Mouse (Mus musculus) CH12.LX (cell line): ENCODE data around the gene Ubtd2. TPM values are rescaled to one million over a fixed set of nuclear protein-coding genes. Genes with fewer than 3 reads are reported as not detected.

ENCODE experiments used
- DNase-seq: peaks from one replicate; pipeline ENCODE4 v3.0.0-alpha.2; 2013; ENCODE audit errors: extremely low read depth
- H3K27ac ChIP-seq: 2 replicates; pipeline ENCODE4 v1.5.1; 2012; ENCODE audit warnings: low read depth, mild to moderate bottlenecking, control low read depth, moderate library complexity; ENCODE audit not compliant: insufficient read depth
- H3K27me3 ChIP-seq: replicated peaks from 2 replicates; pipeline ENCODE3; 2012; ENCODE audit warnings: inconsistent platforms
- H3K36me3 ChIP-seq, 2 experiments: replicated peaks in 1 of 2; 2 replicates each; pipeline versions ENCODE3 to v1.6.1; 2012; ENCODE audit warnings: inconsistent platforms in 1 of 2, low read length in 1 of 2, mild to moderate bottlenecking in 1 of 2, mixed read lengths in 1 of 2, moderate library complexity in 1 of 2; ENCODE audit not compliant: control insufficient read depth in 1 of 2, insufficient read depth in 1 of 2
- H3K4me1 ChIP-seq, 2 experiments: 2 replicates each; pipeline ENCODE4 v1.6.1; 2012; ENCODE audit warnings: inconsistent platforms in 1 of 2, moderate library complexity in 1 of 2; ENCODE audit not compliant: insufficient read depth in 2 of 2, control insufficient read depth in 1 of 2
- H3K4me2 ChIP-seq: 2 replicates; pipeline ENCODE4 v1.6.1; 2012; ENCODE audit warnings: low read depth, mild to moderate bottlenecking, control low read depth; ENCODE audit not compliant: poor library complexity, insufficient read depth, severe bottlenecking
- H3K4me3 ChIP-seq, 3 experiments: fragments of 150-350 bp in 1 of 3; sonication (generic) in 1 of 3; replicated peaks in 1 of 3; 2 replicates each; pipeline versions ENCODE3 to v1.5.1; 2011 to 2012; ENCODE audit warnings: low read depth in 2 of 3, low read length in 2 of 3, mild to moderate bottlenecking in 2 of 3, moderate library complexity in 2 of 3, control low read depth in 1 of 3, improper control_type of control experiment in 1 of 3, inconsistent platforms in 1 of 3, mixed read lengths in 1 of 3; ENCODE audit not compliant: poor library complexity in 1 of 3
- H3K79me2 ChIP-seq: replicated peaks from 2 replicates; pipeline ENCODE4 v1.6.1; 2012; ENCODE audit warnings: mild to moderate bottlenecking, moderate library complexity; ENCODE audit not compliant: control insufficient read depth, poor library complexity, insufficient read depth, severe bottlenecking; ENCODE audit errors: extremely low read depth
- H3K9ac ChIP-seq: 2 replicates; pipeline ENCODE4 v1.6.1; 2012; ENCODE audit warnings: low read depth, mild to moderate bottlenecking, control low read depth, moderate library complexity; ENCODE audit not compliant: insufficient read depth
- H3K9me3 ChIP-seq: replicated peaks from 2 replicates; pipeline ENCODE3; 2012; ENCODE audit warnings: low read length, inconsistent platforms, mixed read lengths
- BHLHE40 ChIP-seq: IDR thresholded peaks from 2 replicates; pipeline ENCODE4 v1.6.1; 2011; ENCODE audit warnings: mild to moderate bottlenecking, low read depth, low read length, improper control_type of control experiment
- CTCF ChIP-seq, 2 experiments: IDR thresholded peaks in 1 of 2; conservative IDR thresholded peaks in 1 of 2; 2 replicates each; pipeline ENCODE4 v1.5.1; 2011 to 2012; ENCODE audit warnings: low read depth in 2 of 2, low read length in 2 of 2, improper control_type of control experiment in 1 of 2, inconsistent platforms in 1 of 2, mild to moderate bottlenecking in 1 of 2, moderate library complexity in 1 of 2
- ELF1 ChIP-seq: IDR thresholded peaks from 2 replicates; pipeline ENCODE4 v1.6.1; 2014; ENCODE audit warnings: low read depth, mild to moderate bottlenecking, inconsistent platforms, low read length, improper control_type of control experiment
- ETS1 ChIP-seq: conservative IDR thresholded peaks from 2 replicates; pipeline ENCODE4 v1.6.1; 2012; ENCODE audit warnings: low read depth, mild to moderate bottlenecking, inconsistent platforms, low read length, improper control_type of control experiment, moderate library complexity
- HCFC1 ChIP-seq: IDR thresholded peaks from 2 replicates; pipeline ENCODE4 v1.6.1; 2012; ENCODE audit warnings: low read depth, mild to moderate bottlenecking, inconsistent platforms, low read length, improper control_type of control experiment
- JUN ChIP-seq: IDR thresholded peaks from 2 replicates; pipeline ENCODE4 v1.6.1; 2011; ENCODE audit warnings: low read depth, mild to moderate bottlenecking, low read length, improper control_type of control experiment, moderate library complexity; ENCODE audit not compliant: insufficient read depth
- KAT2A ChIP-seq: IDR thresholded peaks from 2 replicates; pipeline ENCODE4 v1.6.1; 2012; ENCODE audit warnings: low read length, improper control_type of control experiment, inconsistent platforms; ENCODE audit not compliant: insufficient replicate concordance
- MAFK ChIP-seq: IDR thresholded peaks from 2 replicates; pipeline ENCODE4 v1.6.1; 2011; ENCODE audit warnings: low read length, improper control_type of control experiment; ENCODE audit not compliant: insufficient replicate concordance
- MEF2A ChIP-seq: IDR thresholded peaks from 2 replicates; pipeline ENCODE4 v1.6.1; 2014; ENCODE audit warnings: low read depth, mild to moderate bottlenecking, inconsistent platforms, low read length, improper control_type of control experiment, borderline replicate concordance
- NELFE ChIP-seq: IDR thresholded peaks from 2 replicates; pipeline ENCODE4 v1.6.1; 2011; ENCODE audit warnings: low read depth, low read length, improper control_type of control experiment
- NRF1 ChIP-seq: IDR thresholded peaks from 2 replicates; pipeline ENCODE4 v1.6.1; 2014; ENCODE audit warnings: low read depth, mild to moderate bottlenecking, inconsistent platforms, low read length, improper control_type of control experiment, moderate library complexity
- RAD21 ChIP-seq: IDR thresholded peaks from 2 replicates; pipeline ENCODE4 v1.6.1; 2011; ENCODE audit warnings: low read depth, mild to moderate bottlenecking, low read length, improper control_type of control experiment, moderate library complexity
- RCOR1 ChIP-seq: conservative IDR thresholded peaks from 2 replicates; pipeline ENCODE4 v1.6.1; 2012; ENCODE audit warnings: low read depth, mild to moderate bottlenecking, inconsistent platforms, low read length, improper control_type of control experiment
- SIN3A ChIP-seq: IDR thresholded peaks from 2 replicates; pipeline ENCODE4 v1.6.1; 2012; ENCODE audit warnings: low read length, improper control_type of control experiment, inconsistent platforms
- SMC3 ChIP-seq: IDR thresholded peaks from 2 replicates; pipeline ENCODE4 v1.6.1; 2011; ENCODE audit warnings: low read depth, low read length, improper control_type of control experiment
- TBP ChIP-seq: conservative IDR thresholded peaks from 2 replicates; pipeline ENCODE4 v1.6.1; 2011; ENCODE audit warnings: low read depth, low read length, improper control_type of control experiment
- ZC3H11A ChIP-seq: IDR thresholded peaks from 2 replicates; pipeline ENCODE4 v1.6.1; 2012; ENCODE audit warnings: low read depth, mild to moderate bottlenecking, inconsistent platforms, low read length, improper control_type of control experiment
- ZNF384 ChIP-seq: IDR thresholded peaks from 2 replicates; pipeline ENCODE4 v1.6.1; 2012; ENCODE audit warnings: low read depth, low read length, improper control_type of control experiment, inconsistent platforms
- dilution Hi-C: fragments of 300-500 bp; cut with MboI; formaldehyde crosslinking; loops from 2 replicates; pipeline ENCODE4 v1.14.3; 2020; ENCODE audit warnings: low sequenced_read_pairs; ENCODE audit not compliant: extremely low pct_unique_long_range_greater_than_20kb, extremely low pct_ligation_motif_present
- in situ Hi-C: fragments of 300-500 bp; cut with MboI; formaldehyde crosslinking; loops from 3 replicates; pipeline ENCODE4 v1.14.3; 2019; ENCODE audit warnings: low sequenced_read_pairs, low pct_ligation_motif_present, low pct_unique_long_range_greater_than_20kb, mixed read lengths
- polyA plus RNA-seq: library from polyadenylated mRNA; unstranded; fragments of >175 nt; gene quantifications from 2 replicates; pipeline ENCODE4 v1.2.1, GENCODE M21; 2012; ENCODE audit warnings: low read depth; ENCODE audit not compliant: insufficient read length
- total RNA-seq, 2 experiments: library from RNA; depleted of rRNA; stranded (reverse); fragments of 300-350 nt in 1 of 2; fragments of >200 nt in 1 of 2; gene quantifications; 2 replicates each; pipeline ENCODE4 v1.2.3; 2012 to 2014

Ubtd2 gene
- total and polyA plus RNA-seq, 3 experiments = 10.3 to 18.2 (median 17.8) TPM

GRCm38 (mm10) chr11:32471925-32472324 is 16.8 kb downstream of the Ubtd2 start:
- Histone ChIP-seq H3K9ac (no peak overlapping the region), H3K9me3 (no peaks in the 10 kb centered on the region), H3K27ac (no peak overlapping the region), H3K27me3 (no peaks in the 10 kb centered on the region), H3K4me1 (peaks cover 0 to 10% of the 10 kb centered on the region in 2 experiments; a peak in 2 of 4 replicates), H3K4me2 (no peak overlapping the region), H3K36me3 (no peaks in the 10 kb centered on the region), H3K4me3 (no peak overlapping the region), H3K79me2 (no peaks in the 10 kb centered on the region)
- dilution Hi-C loops (no loop called here), in situ Hi-C loops (no loop called here)
- DNase-seq = no peak
- TF ChIP-seq ETS1 = no peak
- no peak for TF ChIP-seq ZC3H11A
- no peak for TF ChIP-seq RCOR1
- TF ChIP-seq NRF1 = no peak
- no peak for TF ChIP-seq NELFE

- no peaks in the 10 kb centered on the region for H3K27me3 ChIP-seq
- H3K79me2 ChIP-seq = peaks cover 3% of the 10 kb centered on the region; the same call in 1 of the 2 replicates
- no peak overlapping the region for H3K4me3 ChIP-seq
- in situ Hi-C loops = no loop called here
- H3K4me2 ChIP-seq = no peak overlapping the region
- H3K36me3 ChIP-seq = no peaks in the 10 kb centered on the region
- TF ChIP-seq MAFK = no peak
- no peak for TF ChIP-seq ELF1
- TF ChIP-seq ZNF384 = no peak
- no peak for TF ChIP-seq BHLHE40
- TF ChIP-seq, all 38 proteins: peak for 0
- dilution Hi-C loops = no loop called here
- Histone ChIP-seq H3K9me3 (no peaks in the 10 kb centered on the region), H3K27ac (no peak overlapping the region), H3K9ac (no peak overlapping the region), H3K4me1 (peaks cover 0 to 12% of the 10 kb centered on the region in 2 experiments; a peak in 2 of 4 replicates)
- DNase-seq = no peak
Measured at GRCm38 (mm10) chr11:32474725-32475124, 19.6 kb downstream of the Ubtd2 start.

- H3K9me3 ChIP-seq = no peaks in the 10 kb centered on the region
- in situ Hi-C loops = no loop called here
- no peaks in the 10 kb centered on the region for H3K36me3 ChIP-seq
- H3K9ac ChIP-seq = no peak overlapping the region
- H3K27ac ChIP-seq = no peak overlapping the region
- dilution Hi-C loops = no loop called here
- TF ChIP-seq HCFC1 = no peak
- peak in 1 of 2 experiments; percentile 49; a peak in 2 of 4 replicates for TF ChIP-seq CTCF (conservative IDR thresholded peaks at IDR 0.05 in 1 of 2, IDR thresholded peaks at IDR 0.05 in 1 of 2; ENCODE audit: low read depth in 2 of 2, low read length in 2 of 2)
- TF ChIP-seq TBP = no peak
- TF ChIP-seq MEF2A = no peak
- no peak for TF ChIP-seq JUN
- TF ChIP-seq KAT2A = no peak
- TF ChIP-seq SIN3A = no peak
- peak; percentile 30 for TF ChIP-seq RAD21
- TF ChIP-seq NELFE = no peak
- peak; percentile 32; the same call in 1 of the 2 replicates for TF ChIP-seq SMC3
- no peaks in the 10 kb centered on the region for H3K27me3 ChIP-seq
- DNase-seq = no peak
- peaks cover 3% of the 10 kb centered on the region; the same call in 1 of the 2 replicates for H3K79me2 ChIP-seq
- H3K4me2 ChIP-seq = no peak overlapping the region
- no peak overlapping the region for H3K4me3 ChIP-seq
- peaks cover 6 to 21% of the 10 kb centered on the region in 2 experiments for H3K4me1 ChIP-seq
Measured at GRCm38 (mm10) chr11:32475487-32476236, 20.5 kb downstream of the Ubtd2 start.
